ENCODE assay signal across 15 mouse cellular contexts in the genomic region with DNA sequence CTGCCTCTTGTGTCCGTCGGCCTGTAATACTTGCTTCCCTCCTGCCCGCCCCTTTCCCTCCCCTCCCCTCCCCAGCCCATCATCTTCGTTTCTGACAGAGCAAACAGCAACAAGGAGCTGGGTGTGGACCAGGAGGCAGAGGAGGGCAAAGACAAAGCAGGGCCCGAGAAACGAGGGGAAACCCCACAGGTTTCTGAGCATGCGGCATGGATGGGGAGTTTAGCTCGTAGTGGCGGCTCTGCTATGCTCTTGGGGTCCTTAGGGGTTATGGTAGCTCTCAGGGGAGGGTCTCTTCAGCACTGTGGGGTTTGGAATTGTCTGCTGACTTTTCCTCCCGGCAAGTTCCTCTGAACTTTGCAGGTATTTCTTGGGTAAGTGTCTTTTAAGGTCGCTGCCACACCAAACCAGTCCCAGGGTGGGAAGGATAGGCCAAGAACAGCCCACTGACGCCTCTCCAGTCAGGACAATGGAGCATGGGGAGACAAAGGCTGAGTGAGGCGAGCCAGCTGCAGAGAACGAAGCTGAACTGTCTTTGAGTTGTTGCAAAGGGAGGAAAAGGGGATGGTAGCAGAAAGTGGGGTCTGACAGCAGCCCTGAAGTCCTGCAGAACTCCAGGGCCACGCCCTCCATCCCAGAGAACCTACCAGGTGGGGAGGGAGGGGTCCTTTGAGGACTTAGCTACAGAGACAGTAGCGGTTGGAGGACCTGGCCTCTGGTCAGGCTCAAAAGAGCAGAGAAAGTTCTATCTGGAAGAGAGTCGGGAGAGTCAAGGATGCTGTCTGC. TPM values are rescaled to one million over a fixed set of nuclear protein-coding genes. Genes with fewer than 3 reads are reported as not detected.
A peak's percentile ranks its signal among the peaks of the same experiment; 100 is the strongest.
DNase-seq lines count a peak whose midpoint lies in the region; ATAC-seq and TF ChIP-seq lines count a peak whose summit lies in the region.
"Had no signal": no experiment of that assay in that cellular context is flagged by ENCODE, and none has a peak within 500 bp of the region (broad histone marks: within the 10 kb centered on the region; RNA-seq: fewer than 3 reads in every experiment).

No protein-coding gene starts in this region.

- no peak overlapping the region for H3K9ac ChIP-seq in heart, adult 2 months (ENCODE audit: low read depth, low read length)
- 0 out of 2 replicates have a peak overlapping the region, but pooled peaks have one; percentile 8 for H3K9ac ChIP-seq in liver, embryonic 11.5 days (ENCODE audit: low read depth, low read length)
- H3K9ac ChIP-seq in stomach, embryonic 14.5 days (replicated peaks; ENCODE audit: low read depth, low read length): no peak overlapping the region
- H3K9ac ChIP-seq in stomach, postnatal 0 days (ENCODE audit: low read length): no peak overlapping the region
- H3K9ac ChIP-seq: embryonic facial prominence, embryonic 13.5 days; hindbrain, embryonic 12.5 days; liver, embryonic 14.5 days had no signal

- H3K27me3 ChIP-seq in heart, adult 2 months (ENCODE audit: control insufficient read depth, insufficient read depth, low read length): no peaks in the 10 kb centered on the region
- H3K27me3 ChIP-seq in liver, embryonic 11.5 days (replicated peaks; ENCODE audit: control insufficient read depth, insufficient read depth, low read length): no peaks in the 10 kb centered on the region
- H3K27me3 ChIP-seq in stomach, embryonic 14.5 days (ENCODE audit: control insufficient read depth, insufficient read depth, low read length): no peaks in the 10 kb centered on the region
- no peaks in the 10 kb centered on the region for H3K27me3 ChIP-seq in stomach, postnatal 0 days (ENCODE audit: control insufficient read depth, insufficient read depth, low read length)
- H3K27me3 ChIP-seq: embryonic facial prominence, embryonic 13.5 days; hindbrain, embryonic 12.5 days had no signal

- intact Hi-C loops in heart, adult 2 months (cut with DNase I): no loop called here

- no peaks in the 10 kb centered on the region for H3K79me2 ChIP-seq in heart, adult 2 months (replicated peaks; ENCODE audit: control insufficient read depth, insufficient read depth, low read length)

- no peak overlapping the region for H3K4me2 ChIP-seq in liver, embryonic 11.5 days
- H3K4me2 ChIP-seq in stomach, embryonic 14.5 days (replicated peaks; ENCODE audit: low read depth, low read length): peak overlapping the region; percentile 15; the same call in 1 of the 2 replicates
- no peak overlapping the region for H3K4me2 ChIP-seq in stomach, postnatal 0 days (replicated peaks; ENCODE audit: low read depth)
- H3K4me2 ChIP-seq: embryonic facial prominence, embryonic 13.5 days; hindbrain, embryonic 12.5 days had no signal

- no peak for TF ChIP-seq CTCF in heart, adult 2 months (IDR thresholded peaks at IDR 0.05)
- TF ChIP-seq CTCF in stomach, postnatal 0 days (IDR thresholded peaks at IDR 0.05; ENCODE audit: low read depth): no peak

- H3K4me3 ChIP-seq in heart, adult 2 months: no peak overlapping the region
- H3K4me3 ChIP-seq in liver, embryonic 11.5 days (ENCODE audit: low read depth, low read length): no peak overlapping the region
- H3K4me3 ChIP-seq in stomach, embryonic 14.5 days (ENCODE audit: low read depth, low read length): no peak overlapping the region
- no peak overlapping the region for H3K4me3 ChIP-seq in stomach, postnatal 0 days (ENCODE audit: low read depth, low read length)
- H3K4me3 ChIP-seq: embryonic facial prominence, embryonic 13.5 days; hindbrain, embryonic 12.5 days; layer of hippocampus, adult 2 months had no signal

- no peak overlapping the region for H3K27ac ChIP-seq in heart, adult 2 months
- no peak overlapping the region; the same call in 1 of the 2 replicates for H3K27ac ChIP-seq in liver, embryonic 11.5 days (ENCODE audit: low read depth, low read length)
- H3K27ac ChIP-seq in stomach, embryonic 14.5 days (ENCODE audit: low read length): no peak overlapping the region
- H3K27ac ChIP-seq in stomach, postnatal 0 days (replicated peaks): no peak overlapping the region
- H3K27ac ChIP-seq: embryonic facial prominence, embryonic 13.5 days; hindbrain, embryonic 12.5 days; layer of hippocampus, adult 2 months; liver, embryonic 14.5 days had no signal

- no peak for ATAC-seq in liver, embryonic 11.5 days (replicated peaks; ENCODE audit: low FRiP score)
- ATAC-seq in stomach, embryonic 14.5 days (ENCODE audit: insufficient number of reproducible peaks, insufficient read depth, low FRiP score, low read depth): no peak
- no peak for ATAC-seq in stomach, postnatal 0 days (ENCODE audit: low FRiP score, low TSS enrichment)

- 58% methylated on average over 17 of the region's 17 CpGs for WGBS in heart, adult 2 months
- 45% methylated on average over 17 of the region's 17 CpGs for WGBS in liver, embryonic 11.5 days
- 29% methylated on average over 17 of the region's 17 CpGs for WGBS in stomach, embryonic 14.5 days
- 34% methylated on average over 17 of the region's 17 CpGs for WGBS in stomach, postnatal 0 days

- H3K4me1 ChIP-seq in heart, adult 2 months (ENCODE audit: control insufficient read depth, insufficient read depth, low read length): no peaks in the 10 kb centered on the region
- peaks cover 15% of the 10 kb centered on the region for H3K4me1 ChIP-seq in liver, embryonic 11.5 days (replicated peaks; ENCODE audit: control insufficient read depth, insufficient read depth, low read length)
- peaks cover 18% of the 10 kb centered on the region for H3K4me1 ChIP-seq in stomach, embryonic 14.5 days (ENCODE audit: control insufficient read depth, insufficient read depth, low read length)
- peaks cover 3% of the 10 kb centered on the region; the same call in 1 of the 2 replicates for H3K4me1 ChIP-seq in stomach, postnatal 0 days (replicated peaks; ENCODE audit: control insufficient read depth, insufficient read depth)

- peak; percentile 77 for DNase-seq in heart, adult 11 months
- no peak for DNase-seq in heart, adult 2 months
- no peak for DNase-seq in liver, embryonic 11.5 days (ENCODE audit: low spot score)
- DNase-seq in liver: no peak
- no peak for DNase-seq in stomach, postnatal 0 days (ENCODE audit: low spot score)
- peak; percentile 59 to 67 for DNase-seq in thymus, postnatal 36 days
- DNase-seq in kidney, adult 8-10 months: no peak
- DNase-seq: adrenal gland, adult 2 months; B cell, adult 2 months; gastrocnemius, postnatal 36 days had no signal

- TF ChIP-seq POLR2A in heart, adult 2 months (IDR thresholded peaks at IDR 0.05; ENCODE audit: insufficient read depth, low read depth, low read length): no peak

- H3K36me3 ChIP-seq in heart, adult 2 months (ENCODE audit: control insufficient read depth, insufficient read depth, low read length): no peaks in the 10 kb centered on the region
- H3K36me3 ChIP-seq in liver, embryonic 11.5 days (ENCODE audit: control insufficient read depth, insufficient read depth, low read length): peaks cover 9% of the 10 kb centered on the region
- peaks cover 17% of the 10 kb centered on the region; the same call in 1 of the 2 replicates for H3K36me3 ChIP-seq in stomach, embryonic 14.5 days (ENCODE audit: control insufficient read depth, insufficient read depth, low read length)
- no peaks in the 10 kb centered on the region; the same call in 1 of the 2 replicates for H3K36me3 ChIP-seq in stomach, postnatal 0 days (ENCODE audit: control insufficient read depth, insufficient read depth, low read length)

- no peak for TF ChIP-seq EP300 in heart, adult 2 months (IDR thresholded peaks at IDR 0.05; ENCODE audit: insufficient read depth, low read depth, low read length)
- TF ChIP-seq EP300 in stomach, postnatal 0 days (optimal IDR thresholded peaks at IDR 0.05): no peak

- no peaks in the 10 kb centered on the region for H3K9me3 ChIP-seq in liver, embryonic 11.5 days (ENCODE audit: control insufficient read depth, low read length)
- H3K9me3 ChIP-seq in stomach, embryonic 14.5 days (ENCODE audit: control insufficient read depth, low read depth, low read length): no peaks in the 10 kb centered on the region
- no peaks in the 10 kb centered on the region for H3K9me3 ChIP-seq in stomach, postnatal 0 days (ENCODE audit: control insufficient read depth, low read length)
- H3K9me3 ChIP-seq: embryonic facial prominence, embryonic 13.5 days; hindbrain, embryonic 12.5 days had no signal

RNA-seq across cellular contexts. Expression of a gene that starts 45.5 kb away (rescaled TPM):
- total RNA-seq in heart, adult 2 months (2021): 1 to 10 TPM; 1.5 to 1.9 TPM
- polyA plus RNA-seq in heart, adult 2 months (2012; rRNA removed): 2.6 and 3.0 TPM in 2 replicates
- 6.3 and 7.5 TPM in 2 replicates for polyA plus RNA-seq in liver, embryonic 11.5 days (2014; fragmentation: Nextera tagmentation; extraction: Ambion mirVana)
- 0.42 and 1.1 TPM in 2 replicates for polyA plus RNA-seq in stomach, embryonic 14.5 days (2014; fragmentation: Nextera tagmentation; extraction: Ambion mirVana)
- 0.40 and 0.90 TPM in 2 replicates for polyA plus RNA-seq in stomach, postnatal 0 days (2015; fragmentation: Nextera tagmentation; extraction: Ambion mirVana)

Comparison
In these comparisons a context has a peak if more than half of its experiments do, and no peak if none do; other contexts are left out.
1. DNase-seq: peak in heart, adult 11 months (single experiment) and thymus, postnatal 36 days (2 of 2); none in heart, adult 2 months (0 of 2), liver, embryonic 11.5 days (single experiment), liver (single experiment), stomach, postnatal 0 days (single experiment) and kidney, adult 8-10 months (0 of 2).